Mouse (Mus musculus) MN1 (cell line): ENCODE measurements around the gene Hoxd4.

Experiments used
- DNase-seq: peaks from one replicate; pipeline ENCODE4 v3.0.0-alpha.2; 2016; ENCODE audit warnings: low spot score

The Hoxd4 gene

GRCm38 (mm10) chr2:74706393-74706960 is 5.3 kb upstream of the Hoxd4 start:
- DNase-seq = no peak

GRCm38 (mm10) chr2:74707599-74707998 is 4.1 kb upstream of the Hoxd4 start:
- DNase-seq = no peak

GRCm38 (mm10) chr2:74708676-74709075 is 3.1 kb upstream of the Hoxd4 start:
- no peak for DNase-seq

- no peak for DNase-seq
Observed at GRCm38 (mm10) chr2:74709465-74710419, 2.0 kb upstream of the Hoxd4 start.

GRCm38 (mm10) chr2:74710929-74711543 is 693 bp upstream of the Hoxd4 start:
- DNase-seq = no peak

- no peak for DNase-seq
Observed at GRCm38 (mm10) chr2:74713239-74714150, 1.8 kb downstream of the Hoxd4 start.

- no peak for DNase-seq
Observed at GRCm38 (mm10) chr2:74714156-74714789, 2.5 kb downstream of the Hoxd4 start.

- DNase-seq = no peak
Observed at GRCm38 (mm10) chr2:74714881-74715280, 3.2 kb downstream of the Hoxd4 start.

- DNase-seq = peak; percentile 64
Observed at GRCm38 (mm10) chr2:74715504-74716241, 3.9 kb downstream of the Hoxd4 start.

GRCm38 (mm10) chr2:74720384-74720783 is 8.7 kb downstream of the Hoxd4 start:
- DNase-seq = no peak

- DNase-seq = no peak
Observed at GRCm38 (mm10) chr2:74720955-74721491, 9.3 kb downstream of the Hoxd4 start.

GRCm38 (mm10) chr2:74721882-74722281 is 10.2 kb downstream of the Hoxd4 start:
- DNase-seq = no peak

GRCm38 (mm10) chr2:74722949-74723348 is 11.2 kb downstream of the Hoxd4 start:
- DNase-seq = no peak

GRCm38 (mm10) chr2:74724244-74725015 is 12.7 kb downstream of the Hoxd4 start:
- DNase-seq = no peak

GRCm38 (mm10) chr2:74725171-74725570 is 13.4 kb downstream of the Hoxd4 start:
- DNase-seq = no peak

- no peak for DNase-seq
Observed at GRCm38 (mm10) chr2:74726551-74726950, 14.8 kb downstream of the Hoxd4 start, which contains the start of gene Gm28230. Gene Gm28230, plus strand, starts transcription at chr2:74726728.

- no peak for DNase-seq
Observed at GRCm38 (mm10) chr2:74726973-74727639, 15.4 kb downstream of the Hoxd4 start.

GRCm38 (mm10) chr2:74727640-74728302 is 16.0 kb downstream of the Hoxd4 start:
- no peak for DNase-seq
